Mouse (Mus musculus) MEL (cell line): Measurements from ENCODE around the gene Clic4. TPM values are rescaled to one million over a fixed set of nuclear protein-coding genes. Genes with fewer than 3 reads are reported as not detected.

ENCODE experiments used
- DNase-seq: peaks from one replicate; pipeline ENCODE4 v3.0.0; 2011; ENCODE audit warnings: low read depth, low spot score
- H3K27ac ChIP-seq: 2 replicates; pipeline ENCODE4 v1.5.1; 2012; ENCODE audit warnings: low read depth, mild to moderate bottlenecking, control low read depth, low read length, moderate library complexity; ENCODE audit not compliant: control insufficient read depth
- H3K27me3 ChIP-seq, 2 experiments: fragments of 150-350 bp in 1 of 2; sonication (generic) in 1 of 2; 2 replicates each; pipeline ENCODE4 v1.6.1; 2012; ENCODE audit warnings: low read length in 2 of 2, mild to moderate bottlenecking in 2 of 2, improper control_type of control experiment in 1 of 2, moderate library complexity in 1 of 2; ENCODE audit not compliant: insufficient read depth in 2 of 2, control insufficient read depth in 1 of 2
- H3K36me3 ChIP-seq, 2 experiments: 2 replicates each; pipeline ENCODE4 v1.6.1; 2012 to 2014; ENCODE audit warnings: low read length in 2 of 2, improper control_type of control experiment in 1 of 2, inconsistent platforms in 1 of 2, mild to moderate bottlenecking in 1 of 2; ENCODE audit not compliant: insufficient read depth in 2 of 2, control insufficient read depth in 1 of 2
- H3K4me1 ChIP-seq, 2 experiments: fragments of 150-350 bp in 1 of 2; sonication (generic) in 1 of 2; 2 replicates each; pipeline ENCODE4 v1.6.1; 2012; ENCODE audit warnings: low read length in 2 of 2, improper control_type of control experiment in 1 of 2, mild to moderate bottlenecking in 1 of 2; ENCODE audit not compliant: insufficient read depth in 2 of 2, control insufficient read depth in 1 of 2
- H3K4me3 ChIP-seq, 2 experiments: fragments of 150-350 bp in 1 of 2; sonication (generic) in 1 of 2; 2 replicates each; pipeline ENCODE4 v1.5.1; 2012; ENCODE audit warnings: low read depth in 2 of 2, low read length in 2 of 2, mild to moderate bottlenecking in 2 of 2, moderate library complexity in 2 of 2, control low read depth in 1 of 2, improper control_type of control experiment in 1 of 2; ENCODE audit not compliant: control insufficient read depth in 1 of 2, insufficient read depth in 1 of 2
- H3K79me2 ChIP-seq: 2 replicates; pipeline ENCODE4 v1.6.1; 2012; ENCODE audit warnings: mild to moderate bottlenecking, low read length, moderate library complexity; ENCODE audit not compliant: control insufficient read depth, poor library complexity, insufficient read depth
- H3K9ac ChIP-seq: 2 replicates; pipeline ENCODE4 v1.6.1; 2012; ENCODE audit warnings: low read depth, mild to moderate bottlenecking, control low read depth, low read length, moderate library complexity; ENCODE audit not compliant: control insufficient read depth, poor library complexity, severe bottlenecking
- H3K9me3 ChIP-seq: fragments of 150-350 bp; sonication (generic); replicated peaks from 2 replicates; pipeline ENCODE4 v1.6.1; 2012; ENCODE audit warnings: mild to moderate bottlenecking, low read length, improper control_type of control experiment, moderate library complexity; ENCODE audit not compliant: insufficient read depth
- CHD1 ChIP-seq: IDR thresholded peaks from 2 replicates; pipeline ENCODE4 v1.6.1; 2012; ENCODE audit warnings: low read depth, mild to moderate bottlenecking, inconsistent platforms, low read length, improper control_type of control experiment
- CHD2 ChIP-seq: IDR thresholded peaks from 2 replicates; pipeline ENCODE4 v1.6.1; 2011; ENCODE audit warnings: low read length, improper control_type of control experiment
- E2F4 ChIP-seq: IDR thresholded peaks from 2 replicates; pipeline ENCODE4 v1.6.1; 2011; ENCODE audit warnings: low read depth, low read length, improper control_type of control experiment, borderline replicate concordance
- ELF1 ChIP-seq: IDR thresholded peaks from 2 replicates; pipeline ENCODE4 v1.6.1; 2014; ENCODE audit warnings: low read depth, mild to moderate bottlenecking, inconsistent platforms, low read length, improper control_type of control experiment, moderate library complexity
- EP300 ChIP-seq, 2 experiments: IDR thresholded peaks; 2 replicates each; pipeline ENCODE4 v1.6.1; 2011; ENCODE audit warnings: improper control_type of control experiment in 2 of 2, low read length in 2 of 2, low read depth in 1 of 2, mild to moderate bottlenecking in 1 of 2
- ETS1 ChIP-seq: IDR thresholded peaks from 2 replicates; pipeline ENCODE4 v1.6.1; 2012; ENCODE audit warnings: low read depth, mild to moderate bottlenecking, inconsistent platforms, low read length, improper control_type of control experiment, moderate library complexity
- HCFC1 ChIP-seq: IDR thresholded peaks from 2 replicates; pipeline ENCODE4 v1.6.1; 2012; ENCODE audit warnings: low read depth, mild to moderate bottlenecking, inconsistent platforms, low read length, improper control_type of control experiment, moderate library complexity
- JUND ChIP-seq: IDR thresholded peaks from 2 replicates; pipeline ENCODE4 v1.6.1; 2011; ENCODE audit warnings: low read depth, mild to moderate bottlenecking, improper control_type of control experiment, low read length
- KAT2A ChIP-seq: conservative IDR thresholded peaks from 2 replicates; pipeline ENCODE4 v1.6.1; 2012; ENCODE audit warnings: low read depth, low read length, improper control_type of control experiment, inconsistent platforms
- MAFK ChIP-seq: IDR thresholded peaks from 2 replicates; pipeline ENCODE4 v1.6.1; 2011; ENCODE audit warnings: low read depth, mild to moderate bottlenecking, low read length, improper control_type of control experiment, borderline replicate concordance
- MAX ChIP-seq: IDR thresholded peaks from 2 replicates; pipeline ENCODE4 v1.6.1; 2011; ENCODE audit warnings: low read length, improper control_type of control experiment
- MAZ ChIP-seq: IDR thresholded peaks from 2 replicates; pipeline ENCODE4 v1.6.1; 2012; ENCODE audit warnings: low read depth, mild to moderate bottlenecking, inconsistent platforms, low read length, improper control_type of control experiment
- MXI1 ChIP-seq: IDR thresholded peaks from 2 replicates; pipeline ENCODE4 v1.6.1; 2011; ENCODE audit warnings: mild to moderate bottlenecking, low read depth, low read length, improper control_type of control experiment
- MYB ChIP-seq: IDR thresholded peaks from 2 replicates; pipeline ENCODE4 v1.6.1; 2011; ENCODE audit warnings: mild to moderate bottlenecking, low read depth, low read length, improper control_type of control experiment
- MYC ChIP-seq: IDR thresholded peaks from 2 replicates; pipeline ENCODE4 v1.6.1; 2011; ENCODE audit warnings: low read depth, mild to moderate bottlenecking, low read length, improper control_type of control experiment, moderate library complexity
- NELFE ChIP-seq: IDR thresholded peaks from 2 replicates; pipeline ENCODE4 v1.6.1; 2011; ENCODE audit warnings: low read depth, low read length, improper control_type of control experiment
- NRF1 ChIP-seq: IDR thresholded peaks from 2 replicates; pipeline ENCODE4 v1.6.1; 2014; ENCODE audit warnings: low read depth, mild to moderate bottlenecking, inconsistent platforms, low read length, improper control_type of control experiment, moderate library complexity; ENCODE audit not compliant: poor library complexity, insufficient read depth, severe bottlenecking
- POLR2A ChIP-seq, 2 experiments: IDR thresholded peaks; 2 replicates each; pipeline ENCODE4 v1.6.1; 2011 to 2012; ENCODE audit warnings: low read length in 2 of 2, mild to moderate bottlenecking in 2 of 2, control low read depth in 1 of 2, improper control_type of control experiment in 1 of 2, low read depth in 1 of 2, moderate library complexity in 1 of 2; ENCODE audit not compliant: control insufficient read depth in 1 of 2, insufficient read depth in 1 of 2, poor library complexity in 1 of 2
- POLR2AphosphoS2 ChIP-seq: IDR thresholded peaks from 2 replicates; pipeline ENCODE4 v1.6.1; 2011; ENCODE audit warnings: low read length, improper control_type of control experiment
- RCOR1 ChIP-seq: IDR thresholded peaks from 2 replicates; pipeline ENCODE4 v1.6.1; 2012; ENCODE audit warnings: low read depth, mild to moderate bottlenecking, inconsistent platforms, low read length, improper control_type of control experiment
- SIN3A ChIP-seq: IDR thresholded peaks from 2 replicates; pipeline ENCODE4 v1.6.1; 2012; ENCODE audit warnings: low read length, improper control_type of control experiment, inconsistent platforms
- TAL1 ChIP-seq: IDR thresholded peaks from 2 replicates; pipeline ENCODE4 v1.6.1; 2012; ENCODE audit warnings: mild to moderate bottlenecking, inconsistent platforms, low read length, moderate library complexity, mixed read lengths
- TBP ChIP-seq: IDR thresholded peaks from 2 replicates; pipeline ENCODE4 v1.8.0; 2011; ENCODE audit warnings: low read depth, low read length, improper control_type of control experiment
- TCF12 ChIP-seq: IDR thresholded peaks from 2 replicates; pipeline ENCODE4 v1.6.1; 2014; ENCODE audit warnings: low read depth, mild to moderate bottlenecking, inconsistent platforms, low read length, improper control_type of control experiment, moderate library complexity
- UBTF ChIP-seq: IDR thresholded peaks from 2 replicates; pipeline ENCODE4 v1.6.1; 2012; ENCODE audit warnings: low read depth, mild to moderate bottlenecking, inconsistent platforms, low read length, improper control_type of control experiment, moderate library complexity, borderline replicate concordance; ENCODE audit not compliant: insufficient read depth
- USF1 ChIP-seq: IDR thresholded peaks from 2 replicates; pipeline ENCODE4 v1.6.1; 2014; ENCODE audit warnings: low read depth, mild to moderate bottlenecking, inconsistent platforms, low read length, improper control_type of control experiment, moderate library complexity
- ZC3H11A ChIP-seq: IDR thresholded peaks from 2 replicates; pipeline ENCODE4 v1.6.1; 2012; ENCODE audit warnings: low read depth, mild to moderate bottlenecking, inconsistent platforms, low read length, improper control_type of control experiment
- ZKSCAN1 ChIP-seq: IDR thresholded peaks from 2 replicates; pipeline ENCODE4 v1.6.1; 2012; ENCODE audit warnings: low read depth, mild to moderate bottlenecking, inconsistent platforms, low read length, improper control_type of control experiment, moderate library complexity
- ZMIZ1 ChIP-seq: IDR thresholded peaks from 2 replicates; pipeline ENCODE4 v1.6.1; 2012; ENCODE audit warnings: low read depth, mild to moderate bottlenecking, inconsistent platforms, low read length, improper control_type of control experiment, moderate library complexity
- polyA plus RNA-seq, 2 experiments: library from polyadenylated mRNA; stranded (reverse) in 1 of 2; unstranded in 1 of 2; fragments of >175 nt in 1 of 2; fragments of >200 nt in 1 of 2; gene quantifications; 2 replicates each; pipeline versions ENCODE4 v1.2.1 to v1.2.4; 2012; ENCODE audit warnings: low replicate concordance in 2 of 2, low read depth in 1 of 2; ENCODE audit not compliant: insufficient read length in 2 of 2, insufficient read depth in 1 of 2, missing spikeins in 1 of 2
- total RNA-seq: library from RNA; depleted of rRNA; stranded (reverse); fragments of 300-350 nt; gene quantifications from 2 replicates; pipeline ENCODE4 v1.2.3, GENCODE M21; 2012

The Clic4 gene
- total and polyA plus RNA-seq, 3 experiments: 32.9 to 274 (median 83.8) TPM

DNA sequence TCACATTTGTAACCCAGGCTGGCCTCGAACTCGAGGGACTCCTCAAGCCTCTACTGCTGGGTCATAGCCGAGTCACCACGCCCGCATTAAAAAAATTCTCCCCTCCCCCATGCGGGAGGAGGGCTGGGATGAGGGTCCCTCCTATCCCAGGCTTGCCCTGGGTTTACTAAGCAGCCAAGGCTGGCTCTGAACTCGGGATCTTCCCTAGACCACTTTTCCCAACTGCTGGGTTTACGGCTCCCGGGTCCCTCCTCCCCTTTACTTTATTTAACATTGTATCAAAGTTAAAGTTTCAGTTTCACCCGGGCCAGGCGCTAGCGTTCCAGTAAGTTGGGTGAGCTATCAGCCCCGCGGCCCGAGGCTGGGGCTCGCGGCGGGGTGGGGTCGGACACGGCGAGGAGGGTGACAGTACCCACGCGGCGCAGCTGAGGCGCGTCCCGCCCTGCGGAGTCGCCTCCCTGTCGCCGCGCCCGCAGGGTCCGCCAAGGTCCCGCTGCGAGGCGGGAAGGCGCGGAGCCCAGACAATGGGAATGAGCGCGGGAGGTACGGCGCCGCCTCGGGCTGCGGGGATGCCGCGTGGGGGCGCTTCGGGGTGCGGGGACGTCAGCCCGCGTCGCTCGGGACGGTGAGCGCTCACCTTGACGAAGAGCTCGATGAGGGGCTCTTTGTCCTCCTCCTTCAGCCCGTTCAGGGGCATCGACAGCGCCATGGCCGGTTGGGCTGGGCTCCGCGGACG lies 565 bp downstream of the Clic4 start (continued):
- TF ChIP-seq TBP (no peak), UBTF (no peak; the same call in 1 of the 2 replicates), MYB (no peak), ELF1 (no peak), TAL1 (no peak), ZKSCAN1 (no peak), POLR2A (IDR thresholded peaks at IDR 0.05; ENCODE audit: control insufficient read depth in 1 of 2, insufficient read depth in 1 of 2, low read depth in 1 of 2, low read length in 2 of 2, poor library complexity in 1 of 2) (no peak), ETS1 (no peak), RCOR1 (no peak), MAFK (no peak), NRF1 (no peak), MXI1 (no peak; the same call in none of the 2 replicates), ZC3H11A (no peak), TCF12 (no peak), NELFE (no peak), ZMIZ1 (no peak), CHD2 (no peak; the same call in 1 of the 2 replicates), MAZ (peak; percentile 53; the same call in 1 of the 2 replicates), KAT2A (no peak), USF1 (no peak), POLR2AphosphoS2 (no peak), CHD1 (peak; percentile 30; the same call in 1 of the 2 replicates), MAX (peak; percentile 43; the same call in 1 of the 2 replicates), HCFC1 (no peak)

DNA sequence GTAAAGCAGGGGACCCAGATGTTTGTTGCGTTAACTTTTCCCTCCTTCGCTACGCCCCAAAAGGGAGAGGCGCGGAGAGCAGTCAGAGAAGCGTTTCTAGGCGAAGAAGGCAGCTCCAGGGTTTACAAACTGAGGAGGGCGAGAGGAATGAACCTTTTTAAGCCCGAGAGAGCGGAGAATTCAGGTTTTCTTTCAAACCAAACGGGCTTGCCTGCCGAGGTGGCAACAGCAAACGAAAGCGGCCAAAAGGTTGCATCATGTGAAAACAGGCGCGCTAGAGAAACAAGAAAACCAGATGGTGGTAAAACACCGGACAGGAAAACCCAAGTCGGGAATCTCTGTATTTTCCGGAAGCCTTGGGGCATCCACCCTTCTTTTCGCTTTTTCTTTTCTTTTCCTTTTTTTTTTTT lies 1.2 kb downstream of the Clic4 start:
- Histone ChIP-seq H3K79me2 (peaks cover 52% of the 10 kb centered on the region), H3K9me3 (no peaks in the 10 kb centered on the region), H3K27ac (peak overlapping the region; percentile 85), H3K36me3 (peaks cover 6 to 28% of the 10 kb centered on the region in 2 experiments), H3K27me3 (no peaks in the 10 kb centered on the region), H3K9ac (peak overlapping the region; percentile 95), H3K4me3 (peak overlapping the region; percentile 78 to 93), H3K4me1 (peaks cover 22 to 28% of the 10 kb centered on the region in 2 experiments)
- TF ChIP-seq E2F4: peak; percentile 54; the same call in 1 of the 2 replicates
- no peak for TF ChIP-seq NRF1
- TF ChIP-seq HCFC1: 0 out of 2 replicates have a peak, but pooled peaks have one; percentile 40
- no peak for TF ChIP-seq MYB
- 0 out of 4 replicates have a peak, but pooled peaks of 1 of the 2 experiments have one; percentile 21 for TF ChIP-seq EP300 (IDR thresholded peaks at IDR 0.05; ENCODE audit: low read depth in 1 of 2, low read length in 2 of 2)
- TF ChIP-seq JUND: peak; percentile 42; the same call in 1 of the 2 replicates
- 0 out of 2 replicates have a peak, but pooled peaks have one; percentile 69 for TF ChIP-seq MAZ
- peak; percentile 80; the same call in 1 of the 2 replicates for TF ChIP-seq MYC
- TF ChIP-seq ETS1: 0 out of 2 replicates have a peak, but pooled peaks have one; percentile 42
- TF ChIP-seq USF1: no peak
- peak in 1 of 2 experiments; percentile 42; a peak in 2 of 4 replicates for TF ChIP-seq POLR2A (IDR thresholded peaks at IDR 0.05; ENCODE audit: control insufficient read depth in 1 of 2, insufficient read depth in 1 of 2, low read depth in 1 of 2, low read length in 2 of 2, poor library complexity in 1 of 2)
- peak; percentile 79; the same call in 1 of the 2 replicates for TF ChIP-seq MAX
- TF ChIP-seq SIN3A: no peak; the same call in 1 of the 2 replicates
- 0 out of 2 replicates have a peak, but pooled peaks have one; percentile 32 for TF ChIP-seq TCF12
- TF ChIP-seq KAT2A: peak; percentile 43; the same call in 1 of the 2 replicates
- no peak for TF ChIP-seq ELF1
- TF ChIP-seq RCOR1: no peak
- peak; percentile 79 for DNase-seq
